Mouse (Mus musculus): ENCODE data around the gene Gm12185. TPM values are rescaled to one million over a fixed set of nuclear protein-coding genes. Genes with fewer than 3 reads are reported as not detected.
"Not testable (repeated sequence)": the region's sequence is repeated elsewhere in the genome, so short reads cannot be mapped to it uniquely, and the experiment has no call there.

The Gm12185 gene
- total RNA-seq (2021), result 1 to 10 TPM; 1.9 to 3.3 TPM
- 0.03 and 0.06 TPM in 2 replicates for polyA plus RNA-seq (2012; rRNA removed)
- long read RNA-seq, full-length matches to known transcripts, result 1 of 2 reads
- long read RNA-seq, partial matches to known transcripts, result 0 of 2 reads
- long read RNA-seq, other reads (novel, unspliced or antisense), result 1 of 2 reads

GRCm38 (mm10) chr11:48991740-48992520 is at the start of gene Gm12185:
Gene Gm12185, minus strand, starts transcription at chr11:48992226.
- DNase-seq, result not testable (repeated sequence)

GRCm38 (mm10) chr11:49012074-49012473 is 20.0 kb upstream of the Gm12185 start:
- not testable (repeated sequence) for DNase-seq

- not testable (repeated sequence) for DNase-seq
Observed at GRCm38 (mm10) chr11:49006785-49007184, 14.8 kb upstream of the Gm12185 start.

GRCm38 (mm10) chr11:49006317-49006716 is 14.3 kb upstream of the Gm12185 start:
- not testable (repeated sequence) for DNase-seq

GRCm38 (mm10) chr11:49000411-49000810 is 8.4 kb upstream of the Gm12185 start:
- not testable (repeated sequence) for DNase-seq

DNA sequence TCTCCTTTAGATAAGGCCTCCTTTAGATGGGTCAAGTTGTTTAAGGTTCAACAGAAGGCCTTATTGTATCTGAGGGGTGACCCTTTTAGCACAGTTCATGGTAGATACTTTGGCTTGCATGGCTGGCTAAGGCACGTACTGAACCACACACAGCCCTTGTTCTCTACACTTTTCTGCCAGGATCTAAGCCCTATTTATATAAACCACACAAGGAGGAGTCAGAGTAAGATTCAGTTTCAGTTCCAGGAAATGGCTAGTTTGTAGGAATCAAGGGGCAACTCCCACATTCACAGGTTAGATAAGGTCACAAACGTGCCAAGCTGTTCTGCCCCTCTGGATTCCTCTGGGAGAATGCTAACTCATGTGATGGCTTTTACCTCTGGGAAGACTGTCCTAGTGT is 2.0 kb upstream of the Gm12185 start, which contains the start of gene Tgtp1:
Gene Tgtp1 (minus strand): TSS at position 155 of the 400 bp plus-strand sequence.
- not testable (repeated sequence) for DNase-seq

- peak; percentile 42 for DNase-seq
Observed at GRCm38 (mm10) chr11:48993296-48993695, 1.3 kb upstream of the Gm12185 start.

DNA sequence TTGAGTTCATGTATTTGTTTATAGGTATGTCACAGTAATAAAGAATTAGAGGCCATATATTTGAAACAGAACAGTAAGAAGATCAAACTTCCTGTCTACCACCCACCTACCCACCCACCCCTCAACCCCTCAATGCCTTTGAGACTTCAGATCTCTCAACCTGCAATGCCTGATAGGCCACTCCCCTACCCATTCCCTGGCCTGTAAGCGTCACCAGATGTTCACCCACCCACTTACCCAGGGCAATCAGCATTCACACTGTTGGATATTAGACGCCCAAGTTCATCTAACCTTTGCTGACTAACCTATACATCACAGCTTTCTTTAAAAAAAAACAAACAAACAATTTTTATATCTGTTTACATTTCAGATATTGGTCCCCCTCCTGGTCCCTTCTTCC is 2.0 kb downstream of the Gm12185 start:
- not testable (repeated sequence) for DNase-seq

DNA sequence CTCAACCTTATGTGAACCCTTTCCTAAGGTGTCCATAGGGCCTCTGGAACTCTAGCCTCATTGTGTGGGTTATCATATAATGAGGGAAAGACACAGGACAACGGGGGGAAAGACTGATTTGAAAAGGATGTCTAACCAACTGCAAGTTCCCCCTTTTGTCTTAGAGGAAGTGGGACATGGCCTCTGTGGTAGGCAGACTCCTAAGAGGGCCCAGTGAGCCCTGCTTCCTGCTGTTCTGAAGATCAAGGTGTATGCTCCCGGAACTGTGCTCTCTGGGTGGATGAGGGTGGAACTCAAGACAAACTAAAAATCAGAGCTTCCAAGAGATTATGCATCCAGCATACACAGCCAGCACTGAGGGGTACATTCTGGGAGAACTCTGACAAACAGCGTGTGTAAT is 3.8 kb downstream of the Gm12185 start:
- DNase-seq, result not testable (repeated sequence)

DNA sequence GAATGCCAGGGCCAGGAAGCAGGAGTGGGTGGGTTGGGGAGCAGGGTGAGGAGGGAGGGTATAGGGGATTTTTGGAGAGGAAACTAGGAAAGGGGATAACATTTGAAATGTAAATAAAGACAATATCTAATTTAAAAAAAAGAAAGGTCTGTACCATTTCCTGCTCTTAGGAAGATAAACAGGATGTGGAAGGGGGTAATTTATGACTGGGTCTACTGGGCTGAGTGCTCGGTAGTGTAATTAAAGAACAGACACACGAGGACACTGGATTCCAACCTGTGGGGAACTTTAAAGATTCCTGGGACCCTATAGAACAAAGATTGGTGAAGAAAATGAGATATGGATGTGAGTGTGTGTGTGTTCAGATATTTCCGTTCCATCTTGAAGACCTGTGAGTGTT is 9.2 kb downstream of the Gm12185 start:
- DNase-seq, result not testable (repeated sequence)

DNA sequence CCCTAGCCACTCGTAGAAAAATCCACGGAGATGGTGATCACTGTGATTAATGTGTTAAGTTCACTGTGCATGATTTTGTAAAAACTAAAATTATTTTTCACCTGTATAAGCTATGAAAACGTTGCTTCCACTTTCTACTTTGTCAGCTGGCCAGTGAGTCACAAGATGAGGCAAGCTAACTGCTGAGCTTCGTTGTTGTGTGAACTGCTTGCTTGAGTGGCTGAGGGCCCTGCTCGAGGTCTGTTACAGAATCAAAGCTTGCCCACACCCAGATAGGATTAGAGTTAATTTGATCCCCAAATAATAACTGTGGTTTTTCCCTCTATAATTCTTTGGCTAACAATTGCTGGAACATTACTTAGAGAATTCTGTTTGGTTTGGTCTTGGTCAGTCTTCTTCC is 12.0 kb downstream of the Gm12185 start:
- DNase-seq, result not testable (repeated sequence)

DNA sequence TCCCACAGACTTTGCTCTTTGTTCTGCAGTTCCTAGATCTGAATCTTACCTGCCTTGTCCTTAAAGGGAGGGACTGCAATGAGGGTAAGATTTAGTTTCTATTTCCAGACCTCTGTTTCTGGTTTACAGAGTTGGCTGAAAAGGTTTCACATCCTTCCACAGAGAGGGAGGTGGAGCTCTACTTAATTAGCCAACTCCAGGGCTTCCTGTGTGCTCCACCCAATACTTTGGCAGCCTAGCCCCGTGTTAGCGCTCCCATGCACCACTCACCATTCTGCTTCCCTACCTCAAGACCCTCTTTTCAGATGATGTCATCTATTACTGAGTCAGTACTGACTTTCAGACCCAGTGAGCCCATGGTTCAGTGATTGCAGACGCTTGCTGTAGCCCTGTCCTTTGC is 12.8 kb downstream of the Gm12185 start, which contains the start of gene 9930111J21Rik1:
Gene 9930111J21Rik1 (minus strand): TSS at position 148 of the 400 bp plus-strand sequence.
- not testable (repeated sequence) for DNase-seq

DNA sequence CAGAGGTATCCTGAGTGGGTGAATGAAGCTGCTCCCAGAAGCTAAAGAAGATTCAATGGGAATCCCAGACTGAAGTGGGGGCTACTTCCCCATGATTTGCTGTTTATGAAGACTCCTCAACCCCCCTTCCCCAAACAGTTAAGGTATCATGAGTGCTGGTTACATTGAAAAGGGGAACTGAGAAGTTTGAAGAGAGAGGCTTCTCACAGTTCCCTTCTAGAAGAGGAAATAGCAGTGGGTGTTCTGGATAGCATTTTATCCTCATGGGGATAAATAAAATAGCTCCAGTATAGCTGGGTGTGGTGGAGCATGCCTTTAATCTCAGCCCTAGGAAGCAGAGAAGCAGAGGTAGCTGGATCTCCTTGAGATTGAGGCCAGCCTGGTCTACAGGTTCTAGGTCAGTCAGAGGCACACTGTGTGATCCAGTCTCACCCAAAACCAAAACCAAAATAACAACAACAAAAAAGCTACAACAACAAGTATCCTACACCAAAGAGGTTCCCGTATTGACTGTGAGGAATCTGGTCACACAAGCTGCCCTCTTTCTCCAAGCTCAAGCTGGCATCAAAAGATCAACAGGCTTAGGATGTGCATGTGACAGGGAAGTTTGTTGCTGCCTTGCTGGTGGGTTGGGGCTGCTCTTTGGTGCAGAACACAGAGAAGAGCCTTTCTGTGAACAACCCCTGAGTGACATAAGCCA is 13.6 kb downstream of the Gm12185 start, which contains the start of gene Olfr56:
Gene Olfr56 (plus strand): TSS at position 650 of the 700 bp plus-strand sequence.
- not testable (repeated sequence) for DNase-seq

DNA sequence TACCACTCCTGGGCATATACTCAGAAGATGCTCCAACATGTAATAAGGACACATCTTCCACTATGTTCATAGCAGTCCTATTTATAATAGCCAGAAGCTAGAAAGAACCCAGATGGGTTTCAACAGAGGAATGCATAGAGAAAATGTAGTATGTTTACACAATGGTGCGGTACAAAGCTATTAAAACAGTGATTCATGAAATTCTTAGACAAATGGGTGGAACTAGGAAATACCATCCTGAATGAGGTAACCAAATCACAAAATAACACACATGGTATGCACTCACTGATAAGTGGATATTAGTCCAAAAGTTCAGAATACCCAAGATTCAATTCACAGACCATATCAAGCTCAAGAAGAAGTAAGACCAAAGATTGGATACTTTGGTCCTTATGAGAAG is 17.3 kb downstream of the Gm12185 start:
- not testable (repeated sequence) for DNase-seq

- not testable (repeated sequence) for DNase-seq
Observed at GRCm38 (mm10) chr11:48946090-48946489, 45.9 kb downstream of the Gm12185 start, which contains the start of gene Psme2b. Gene Psme2b, minus strand, starts transcription at chr11:48946190.

DNA sequence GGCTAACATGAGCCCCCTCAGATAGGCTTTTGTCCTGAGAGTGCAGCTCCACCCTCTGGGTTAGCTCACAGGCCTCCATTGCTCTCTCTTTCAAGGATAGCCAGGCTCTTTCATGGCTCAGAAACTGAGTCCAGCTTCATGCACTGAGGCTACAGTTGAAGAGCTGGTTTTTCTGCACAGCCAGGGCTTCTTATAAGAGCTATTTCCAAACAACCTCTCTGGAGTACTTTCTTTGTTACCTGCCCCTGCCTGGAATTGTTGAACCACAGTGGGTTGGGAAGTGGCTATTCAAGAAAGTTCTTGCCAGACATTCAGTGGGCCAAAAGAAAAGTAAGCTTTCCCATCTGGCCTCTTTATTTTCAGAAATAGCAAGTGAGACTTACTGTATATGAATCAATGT is 52.7 kb downstream of the Gm12185 start:
- DNase-seq, result not testable (repeated sequence)

GRCm38 (mm10) chr11:48935291-48935690 is 56.7 kb downstream of the Gm12185 start:
- DNase-seq, result not testable (repeated sequence)

GRCm38 (mm10) chr11:48933923-48934322 is 58.1 kb downstream of the Gm12185 start:
- not testable (repeated sequence) for DNase-seq

GRCm38 (mm10) chr11:48933422-48933821 is 58.6 kb downstream of the Gm12185 start:
- not testable (repeated sequence) for DNase-seq

DNA sequence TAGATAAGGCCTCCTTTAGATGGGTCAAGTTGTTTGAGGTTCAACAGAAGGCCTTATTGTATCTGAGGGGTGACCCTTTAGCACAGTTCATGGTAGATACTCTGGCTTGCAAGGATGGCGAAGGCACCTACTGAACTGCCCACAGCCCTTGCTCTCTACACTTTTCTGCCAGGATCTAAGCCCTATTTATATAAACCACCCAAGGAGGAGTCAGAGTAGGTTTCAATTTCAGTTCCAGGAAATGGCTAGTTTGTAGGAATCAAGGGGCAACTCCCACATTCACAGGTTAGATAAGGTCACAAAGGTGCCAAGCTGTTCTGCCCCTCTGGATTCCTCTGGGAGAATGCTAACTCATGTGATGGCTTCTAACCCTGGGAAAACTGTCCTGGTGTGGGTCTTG is 64.0 kb downstream of the Gm12185 start:
- not testable (repeated sequence) for DNase-seq

- DNase-seq, result not testable (repeated sequence)
Observed at GRCm38 (mm10) chr11:48926437-48926836, 65.6 kb downstream of the Gm12185 start.

DNA sequence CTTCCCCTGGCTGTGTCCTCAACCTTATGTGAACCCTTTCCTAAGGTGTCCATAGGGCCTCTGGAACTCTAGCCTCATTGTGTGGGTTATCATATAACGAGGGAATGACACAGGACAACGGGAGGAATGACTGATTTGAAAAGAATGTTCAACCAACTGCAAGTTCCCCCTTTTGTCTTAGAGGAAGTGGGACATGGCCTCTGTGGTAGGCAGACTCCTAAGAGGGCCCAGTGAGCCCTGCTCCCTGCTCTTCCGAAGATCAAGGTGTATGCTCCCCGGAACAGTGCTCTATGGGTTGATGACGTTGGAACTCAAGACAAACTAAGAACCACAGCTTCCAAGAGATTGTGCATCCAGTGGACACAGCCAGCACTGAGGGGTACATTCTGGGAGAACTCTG is 68.2 kb downstream of the Gm12185 start:
- not testable (repeated sequence) for DNase-seq

All from adrenal gland, adult 2 months (tissue).